Mouse (Mus musculus) E14TG2a.4 (cell line): ENCODE results near the gene Cd2.

Source experiments
- H3K27me3 ChIP-seq: 2 replicates; pipeline ENCODE4 v1.6.1; 2014; ENCODE audit warnings: low read length, control low read depth; ENCODE audit not compliant: insufficient read depth
- H3K36me3 ChIP-seq: 2 replicates; pipeline ENCODE4 v1.6.1; 2014; ENCODE audit warnings: low read length, control low read depth; ENCODE audit not compliant: insufficient read depth
- H3K4me1 ChIP-seq: replicated peaks from 2 replicates; pipeline ENCODE4 v1.6.1; 2014; ENCODE audit warnings: low read depth, low read length, control low read depth
- H3K4me3 ChIP-seq: replicated peaks from 2 replicates; pipeline ENCODE4 v1.5.1; 2014; ENCODE audit warnings: mild to moderate bottlenecking, low read length
- H3K9me3 ChIP-seq: 2 replicates; pipeline ENCODE4 v1.6.1; 2014; ENCODE audit warnings: low read length, control low read depth
- CTCF ChIP-seq: conservative IDR thresholded peaks from 2 replicates; pipeline ENCODE4 v1.5.1; 2014; ENCODE audit warnings: low read length
- NANOG ChIP-seq: IDR thresholded peaks from 2 replicates; pipeline ENCODE4 v1.6.1; 2014; ENCODE audit warnings: borderline replicate concordance, low read length, mixed read lengths
- POU5F1 ChIP-seq: IDR thresholded peaks from 2 replicates; pipeline ENCODE4 v1.6.1; 2014; ENCODE audit warnings: low read length, borderline replicate concordance

Cd2 gene

GRCm38 (mm10) chr3:101274041-101274770 is 13.5 kb downstream of the Cd2 start:
- H3K9me3 ChIP-seq: 0 out of 2 replicates have a peak, but pooled peaks cover 7% of the 10 kb centered on the region
- no peak overlapping the region for H3K4me3 ChIP-seq
- TF ChIP-seq POU5F1 (no peak), CTCF (no peak), NANOG (no peak)
- H3K36me3 ChIP-seq: no peaks in the 10 kb centered on the region
- H3K4me1 ChIP-seq: peaks cover 16% of the 10 kb centered on the region
- no peaks in the 10 kb centered on the region for H3K27me3 ChIP-seq

- H3K9me3 ChIP-seq: 0 out of 2 replicates have a peak, but pooled peaks cover 7% of the 10 kb centered on the region
- H3K4me3 ChIP-seq: no peak overlapping the region
- TF ChIP-seq NANOG: no peak
- no peak for TF ChIP-seq POU5F1
- TF ChIP-seq CTCF: no peak
- no peaks in the 10 kb centered on the region for H3K27me3 ChIP-seq
- H3K36me3 ChIP-seq: no peaks in the 10 kb centered on the region
- H3K4me1 ChIP-seq: peaks cover 11% of the 10 kb centered on the region
These were observed 15.6 kb downstream of the Cd2 start for GRCm38 (mm10) chr3:101272166-101272565.

- Histone ChIP-seq H3K36me3 (no peaks in the 10 kb centered on the region), H3K4me3 (no peak overlapping the region), H3K27me3 (no peaks in the 10 kb centered on the region), H3K9me3 (0 out of 2 replicates have a peak, but pooled peaks cover 7% of the 10 kb centered on the region), H3K4me1 (peaks cover 11% of the 10 kb centered on the region)
- TF ChIP-seq NANOG: no peak
- TF ChIP-seq CTCF: no peak
- no peak for TF ChIP-seq POU5F1
These were observed 16.9 kb downstream of the Cd2 start for GRCm38 (mm10) chr3:101270833-101271232.

- H3K4me3 ChIP-seq: no peak overlapping the region
- H3K36me3 ChIP-seq: no peaks in the 10 kb centered on the region
- 0 out of 2 replicates have a peak, but pooled peaks cover 7% of the 10 kb centered on the region for H3K9me3 ChIP-seq
- peaks cover 11% of the 10 kb centered on the region for H3K4me1 ChIP-seq
- TF ChIP-seq POU5F1 (no peak), NANOG (no peak), CTCF (no peak)
- no peaks in the 10 kb centered on the region for H3K27me3 ChIP-seq
These were observed 19.4 kb downstream of the Cd2 start for GRCm38 (mm10) chr3:101268361-101268760.

- TF ChIP-seq CTCF: no peak
These were observed 22.1 kb downstream of the Cd2 start for GRCm38 (mm10) chr3:101265561-101266091.

GRCm38 (mm10) chr3:101258976-101259375 is 28.8 kb downstream of the Cd2 start:
- no peak for TF ChIP-seq POU5F1

More at GRCm38 (mm10) chr3:101265561-101266091, 22.1 kb downstream of the Cd2 start:
- H3K27me3 ChIP-seq: no peaks in the 10 kb centered on the region
- 0 out of 2 replicates have a peak, but pooled peaks cover 7% of the 10 kb centered on the region for H3K9me3 ChIP-seq
- peaks cover 4% of the 10 kb centered on the region for H3K4me1 ChIP-seq
- no peak overlapping the region for H3K4me3 ChIP-seq
- H3K36me3 ChIP-seq: no peaks in the 10 kb centered on the region

GRCm38 (mm10) chr3:101256090-101256489 is 31.6 kb downstream of the Cd2 start:
- no peaks in the 10 kb centered on the region for H3K9me3 ChIP-seq

More at GRCm38 (mm10) chr3:101258976-101259375, 28.8 kb downstream of the Cd2 start:
- H3K36me3 ChIP-seq: no peaks in the 10 kb centered on the region
- H3K9me3 ChIP-seq: no peaks in the 10 kb centered on the region
- peaks cover 7% of the 10 kb centered on the region; the same call in 1 of the 2 replicates for H3K4me1 ChIP-seq
- H3K4me3 ChIP-seq: no peak overlapping the region
- H3K27me3 ChIP-seq: 0 out of 2 replicates have a peak, but pooled peaks cover 3% of the 10 kb centered on the region

GRCm38 (mm10) chr3:101252141-101252540 is 35.6 kb downstream of the Cd2 start:
- H3K4me3 ChIP-seq: peak overlapping the region; percentile 46
- H3K36me3 ChIP-seq: no peaks in the 10 kb centered on the region
- no peaks in the 10 kb centered on the region for H3K9me3 ChIP-seq
- TF ChIP-seq CTCF: no peak
- TF ChIP-seq NANOG: no peak
- no peak for TF ChIP-seq POU5F1
- peaks cover 20% of the 10 kb centered on the region for H3K27me3 ChIP-seq
- H3K4me1 ChIP-seq: peaks cover 20% of the 10 kb centered on the region

More at GRCm38 (mm10) chr3:101256090-101256489, 31.6 kb downstream of the Cd2 start:
- no peak for TF ChIP-seq CTCF
- TF ChIP-seq NANOG: no peak
- no peak for TF ChIP-seq POU5F1
- Histone ChIP-seq H3K4me1 (peaks cover 20% of the 10 kb centered on the region), H3K27me3 (peaks cover 13% of the 10 kb centered on the region), H3K4me3 (no peak overlapping the region), H3K36me3 (no peaks in the 10 kb centered on the region)

- H3K4me1 ChIP-seq: peaks cover 13% of the 10 kb centered on the region
- no peaks in the 10 kb centered on the region for H3K9me3 ChIP-seq
- no peak overlapping the region for H3K4me3 ChIP-seq
- no peak for TF ChIP-seq CTCF
- no peak for TF ChIP-seq NANOG
- no peak for TF ChIP-seq POU5F1
- H3K36me3 ChIP-seq: no peaks in the 10 kb centered on the region
- peaks cover 18% of the 10 kb centered on the region for H3K27me3 ChIP-seq
These were observed 37.9 kb downstream of the Cd2 start for GRCm38 (mm10) chr3:101249846-101250245.
